Mouse (Mus musculus) left cerebral cortex, postnatal 14 days (tissue): ENCODE measurements at regions not wholly inside any gene's neighbourhood (a gene's known extent, or its start where the extent isn't known, plus 50 kb on each side); places are given as distances from the start of the nearest gene placed in this dataset.

Experiments used
- DNase-seq, 2 experiments: peaks; one replicate each; pipeline ENCODE4 v3.0.0; 2021 to 2022; ENCODE audit warnings: low spot score in 2 of 2, mixed read lengths in 1 of 2
- intact Hi-C: fragments of 180-260 bp; cut with DNase I; formaldehyde crosslinking; loops from one replicate; pipeline ENCODE4 v1.15.1; 2025

GRCm38 (mm10) chr2:12026220-12026619 lies 248.5 kb downstream of the Ankrd16 start:
- no peak for DNase-seq
- intact Hi-C loops: no loop called here

GRCm38 (mm10) chr2:12033518-12034322 lies 256.0 kb downstream of the Ankrd16 start:
- intact Hi-C loops: no loop called here
- DNase-seq: no peak

GRCm38 (mm10) chr2:12034323-12034585 lies 256.6 kb downstream of the Ankrd16 start:
- no peak for DNase-seq
- intact Hi-C loops: no loop called here

GRCm38 (mm10) chr2:12049386-12049785 lies 252.3 kb downstream of the Itga8 start:
- DNase-seq: peak; percentile 31 to 46
- intact Hi-C loops: no loop called here

- peak; percentile 39 to 58 for DNase-seq
- intact Hi-C loops: loop anchor here (2.0 to 5.0 kb wide), 2 partner anchors 251 to 337 kb away; partner anchors contain the start of gene Itga8
Measured at GRCm38 (mm10) chr2:12049972-12050371, 251.8 kb downstream of the Itga8 start.

GRCm38 (mm10) chr2:12053404-12054164 lies 248.1 kb downstream of the Itga8 start:
- DNase-seq: peak; percentile 7 to 35
- intact Hi-C loops: loop anchor here (5.0 kb wide), 1 partner anchor 334 kb away; no protein-coding TSS in a partner anchor

DNA sequence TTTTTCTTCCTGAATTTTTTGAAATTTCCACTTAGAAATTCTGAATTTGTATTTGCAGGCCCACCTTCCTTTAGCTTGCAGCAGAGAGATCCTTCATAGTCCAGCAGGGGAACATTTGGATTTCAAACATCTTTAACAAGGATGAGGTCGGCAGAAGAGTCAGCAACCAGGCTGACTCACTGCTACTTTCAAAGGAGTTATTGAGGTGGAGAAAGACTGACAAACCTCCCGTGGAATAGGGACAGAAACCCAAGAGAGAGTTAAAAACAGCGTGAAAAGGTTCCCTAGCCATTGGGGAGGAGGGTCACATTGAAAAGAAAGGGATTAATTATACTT lies 247.6 kb downstream of the Itga8 start:
- no peak for DNase-seq
- intact Hi-C loops: loop anchor here (5.0 kb wide), 1 partner anchor 333 kb away; no protein-coding TSS in a partner anchor
